Mouse (Mus musculus): ENCODE measurements around the gene Cnmd. TPM values are rescaled to one million over a fixed set of nuclear protein-coding genes. Genes with fewer than 3 reads are reported as not detected.

Gene Cnmd
- 0.21 TPM in 1 of 2 replicates, not detected in the other for polyA plus RNA-seq (2012; rRNA removed)

DNA sequence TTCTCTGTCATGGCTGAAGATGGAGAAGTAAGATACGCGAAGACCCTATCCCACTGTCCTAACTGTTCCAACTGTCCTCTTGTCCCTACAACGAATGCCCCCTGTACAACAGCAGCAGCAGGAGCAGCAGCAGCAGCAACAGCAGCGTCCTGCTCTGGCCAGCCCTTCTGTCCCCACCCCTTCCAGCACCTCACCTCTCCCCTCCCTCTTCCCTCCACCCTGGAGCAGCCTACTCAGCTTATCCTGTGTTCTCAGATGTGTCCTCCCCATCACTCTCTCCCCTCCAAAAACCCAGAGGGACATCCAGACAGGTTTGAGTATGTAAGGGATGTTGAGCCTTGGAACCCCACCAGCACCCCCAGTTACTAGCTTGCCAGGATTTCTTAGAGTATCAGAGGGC, at the start of gene Cnmd:
Gene Cnmd (minus strand): TSS at position 170 of the 400 bp plus-strand sequence.

Other genes with a start within 250 kb of the Cnmd start
- gene Kbtbd7, start 235.7 kb downstream of the Cnmd start, polyA plus RNA-seq (2012; rRNA removed) = 1.4 and 1.9 TPM in 2 replicates
- 0.13 and 0.22 TPM in 2 replicates for gene Kbtbd6, start 210.3 kb downstream of the Cnmd start, polyA plus RNA-seq (2012; rRNA removed)
- gene Elf1, start 181.0 kb downstream of the Cnmd start, polyA plus RNA-seq (2012; rRNA removed) = 3.5 and 4.3 TPM in 2 replicates
- gene Wbp4, start 180.7 kb downstream of the Cnmd start, polyA plus RNA-seq (2012; rRNA removed) = 1.4 and 1.5 TPM in 2 replicates
- 1.4 and 2.0 TPM in 2 replicates for gene Sugt1, start 74.5 kb downstream of the Cnmd start, polyA plus RNA-seq (2012; rRNA removed)
- 0.02 TPM in 1 of 2 replicates, not detected in the other for gene Pcdh8, start 109.1 kb upstream of the Cnmd start, polyA plus RNA-seq (2012; rRNA removed)